8 mouse cellular contexts compared by ENCODE assay signal in the genomic region with DNA sequence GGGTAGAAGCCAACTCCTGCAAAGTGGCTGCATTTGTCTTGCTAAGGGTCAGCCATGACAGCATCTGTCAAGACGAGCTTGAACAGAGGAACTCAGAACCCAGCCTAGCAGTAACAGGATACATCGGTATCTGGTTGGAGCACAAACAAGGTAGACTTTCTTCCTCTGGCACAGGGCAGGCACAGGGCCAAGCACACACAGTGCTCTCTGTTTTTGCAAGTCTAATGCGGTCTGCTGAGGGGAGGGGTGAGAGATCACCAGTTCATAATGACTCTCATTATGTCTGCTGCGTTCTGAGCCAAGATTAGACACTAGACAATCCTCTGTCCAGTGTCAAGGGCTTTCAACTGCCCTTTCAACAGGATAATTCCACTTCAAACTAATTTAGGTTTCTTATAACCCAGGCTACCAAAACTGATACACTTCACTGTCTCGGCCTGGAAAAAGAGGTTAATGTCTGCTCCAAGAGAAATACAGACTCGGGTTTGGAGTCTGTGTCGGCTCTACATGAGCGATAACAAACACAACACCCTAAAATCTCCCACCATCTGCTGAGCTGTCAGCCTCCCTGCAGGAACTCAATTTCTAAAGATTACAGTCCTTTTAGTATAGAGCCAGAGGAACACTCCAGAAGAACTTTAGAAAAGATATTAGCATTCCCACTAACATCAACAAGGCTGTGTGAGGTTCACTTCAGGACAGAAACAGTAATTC.
DNase-seq lines count a peak whose midpoint lies in the region; ATAC-seq lines count a peak whose summit lies in the region.

No protein-coding gene starts in this region.

- peak; percentile 79 for DNase-seq in MN1 (ENCODE audit: low spot score)
- peak; percentile 78 to 79 for DNase-seq in cerebellum, postnatal 14 days
- peak; percentile 43 to 62 for DNase-seq in frontal cortex, postnatal 14 days (ENCODE audit: low spot score in 2 of 2)
- peak; percentile 70 to 77 for DNase-seq in layer of hippocampus, postnatal 10 days (ENCODE audit: low spot score in 2 of 2)
- peak; percentile 5 for DNase-seq in lung, postnatal 25 days (ENCODE audit: low spot score)
- peak; percentile 89 to 90 for DNase-seq in right cerebral cortex, postnatal 10 days (ENCODE audit: low spot score in 2 of 2)

- no peak overlapping the region for H3K9ac ChIP-seq in hindbrain, embryonic 12.5 days

- no peak overlapping the region for H3K4me3 ChIP-seq in hindbrain, embryonic 12.5 days

- H3K4me1 ChIP-seq in hindbrain, embryonic 12.5 days: peaks cover 32% of the 10 kb centered on the region

- WGBS in hindbrain, embryonic 12.5 days: 20% methylated on average over 8 of the region's 8 CpGs

- peak overlapping the region; percentile 27; the same call in 1 of the 2 replicates for H3K4me2 ChIP-seq in hindbrain, embryonic 12.5 days (replicated peaks)

- H3K27me3 ChIP-seq in hindbrain, embryonic 12.5 days: no peaks in the 10 kb centered on the region

- no peaks in the 10 kb centered on the region for H3K9me3 ChIP-seq in hindbrain, embryonic 12.5 days (replicated peaks)

- H3K36me3 ChIP-seq in hindbrain, embryonic 12.5 days: no peaks in the 10 kb centered on the region

- peak overlapping the region; percentile 71 for H3K27ac ChIP-seq in hindbrain, embryonic 12.5 days

- ATAC-seq in hindbrain, embryonic 12.5 days (ENCODE audit: low FRiP score): peak; percentile 83
- no peak for ATAC-seq in erythroblast, adult 5-6 weeks (replicated peaks; ENCODE audit: low FRiP score, poor library complexity, severe bottlenecking)

Comparison
In these comparisons a context has a peak if more than half of its experiments do, and no peak if none do; other contexts are left out.
1. DNase-seq: peak in every context shown above with its lines; median percentile 90 in right cerebral cortex, postnatal 10 days; 79 in MN1; 78 in cerebellum, postnatal 14 days; 74 in layer of hippocampus, postnatal 10 days; 52 in frontal cortex, postnatal 14 days; 5 in lung, postnatal 25 days.